Mouse (Mus musculus): Measurements from ENCODE around the gene Farp1. TPM values are rescaled to one million over a fixed set of nuclear protein-coding genes. Genes with fewer than 3 reads are reported as not detected.

The Farp1 gene
- polyA plus RNA-seq, 1 experiment from 2014 or later: 32.4 TPM

DNA sequence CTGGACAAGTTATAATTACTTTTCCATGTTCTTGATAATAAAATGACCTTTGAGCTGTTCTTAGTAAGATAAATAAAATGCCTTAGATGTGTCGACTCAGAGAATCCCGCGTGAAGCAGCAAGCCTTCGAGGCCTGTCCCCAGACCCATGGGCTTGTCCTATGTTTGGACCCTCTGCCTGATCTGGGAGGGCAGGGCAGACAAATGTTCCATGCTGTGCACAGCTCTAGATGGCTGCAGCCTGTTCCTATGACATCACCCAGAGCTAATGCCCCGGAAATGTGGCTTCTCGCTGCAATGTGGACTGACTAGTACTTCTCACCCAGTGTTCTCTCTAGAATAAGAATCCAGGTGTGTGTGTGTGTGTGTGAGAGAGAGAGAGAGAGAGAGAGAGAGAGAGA is 229.5 kb downstream of the Farp1 start:
- H3K9me3 ChIP-seq (replicated peaks): no peaks in the 10 kb centered on the region
- H3K4me2 ChIP-seq: no peak overlapping the region
- WGBS: 59% methylated on average over 6 of the region's 6 CpGs
- H3K4me3 ChIP-seq: no peak overlapping the region
- H3K4me1 ChIP-seq (replicated peaks): peaks cover 44% of the 10 kb centered on the region
- no peaks in the 10 kb centered on the region for H3K27me3 ChIP-seq (replicated peaks)
- no peak overlapping the region for H3K9ac ChIP-seq
- peaks cover 47% of the 10 kb centered on the region for H3K36me3 ChIP-seq
- ATAC-seq (ENCODE audit: insufficient number of reproducible peaks, low FRiP score): no peak
- no peak overlapping the region for H3K27ac ChIP-seq (ENCODE audit: poor library complexity, severe bottlenecking)

DNA sequence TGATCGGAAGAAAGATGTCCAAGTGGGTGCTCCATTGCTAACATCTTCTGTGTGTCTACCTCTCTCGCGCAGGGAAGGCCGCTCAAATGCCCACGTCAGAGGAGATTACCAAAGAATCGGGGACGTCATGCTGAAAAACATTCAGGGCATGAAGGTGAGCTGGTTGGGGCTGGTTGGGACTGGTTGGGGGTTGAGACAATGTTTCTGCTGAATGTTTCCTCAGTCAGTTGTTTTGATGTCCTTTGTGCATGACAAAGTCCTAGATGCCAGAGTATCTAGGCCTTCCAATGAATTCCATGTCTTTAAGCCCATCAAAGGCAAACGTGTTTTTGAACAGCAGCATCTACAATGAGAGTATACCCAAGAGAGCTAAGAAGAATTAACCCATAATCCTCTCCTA is 232.8 kb downstream of the Farp1 start:
- Histone ChIP-seq H3K9me3 (replicated peaks) (no peaks in the 10 kb centered on the region), H3K9ac (no peak overlapping the region), H3K4me1 (replicated peaks) (peaks cover 45% of the 10 kb centered on the region), H3K36me3 (peaks cover 63% of the 10 kb centered on the region), H3K4me2 (no peak overlapping the region), H3K4me3 (no peak overlapping the region), H3K27me3 (replicated peaks) (no peaks in the 10 kb centered on the region), H3K27ac (ENCODE audit: poor library complexity, severe bottlenecking) (no peak overlapping the region)
- ATAC-seq (ENCODE audit: insufficient number of reproducible peaks, low FRiP score): no peak
- 82% methylated on average over 8 of the region's 8 CpGs for WGBS

DNA sequence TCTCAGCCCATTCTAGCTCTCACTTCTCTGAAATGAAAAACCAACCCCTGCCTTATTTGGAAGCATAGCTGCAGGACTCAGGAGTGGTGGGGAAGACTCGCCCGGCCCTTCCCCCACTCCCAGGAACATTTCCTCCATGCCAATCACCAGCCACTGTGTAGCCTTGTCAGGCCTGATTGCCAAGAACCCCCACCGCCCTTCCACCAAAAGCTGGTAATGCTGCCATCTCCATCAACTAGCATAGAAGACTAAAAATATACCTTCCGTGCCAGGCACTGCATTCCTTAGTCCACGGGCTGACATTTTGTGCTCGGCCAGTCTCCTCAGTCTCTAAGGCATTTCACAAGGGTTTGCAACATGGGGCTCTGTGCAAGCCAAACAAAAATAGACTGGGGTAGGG is 235.5 kb downstream of the Farp1 start:
- no peaks in the 10 kb centered on the region for H3K9me3 ChIP-seq (replicated peaks)
- H3K27me3 ChIP-seq (replicated peaks): no peaks in the 10 kb centered on the region
- peaks cover 27% of the 10 kb centered on the region for H3K4me1 ChIP-seq (replicated peaks)
- H3K36me3 ChIP-seq: peaks cover 73% of the 10 kb centered on the region
- ATAC-seq (ENCODE audit: insufficient number of reproducible peaks, low FRiP score): peak; percentile 35; the same call in 1 of the 2 replicates
- H3K27ac ChIP-seq (ENCODE audit: poor library complexity, severe bottlenecking): peak overlapping the region; percentile 76
- H3K9ac ChIP-seq: peak overlapping the region; percentile 3; the same call in 1 of the 2 replicates
- peak overlapping the region; percentile 13; the same call in 1 of the 2 replicates for H3K4me2 ChIP-seq
- 43% methylated on average over 6 of the region's 6 CpGs for WGBS
- H3K4me3 ChIP-seq: no peak overlapping the region

DNA sequence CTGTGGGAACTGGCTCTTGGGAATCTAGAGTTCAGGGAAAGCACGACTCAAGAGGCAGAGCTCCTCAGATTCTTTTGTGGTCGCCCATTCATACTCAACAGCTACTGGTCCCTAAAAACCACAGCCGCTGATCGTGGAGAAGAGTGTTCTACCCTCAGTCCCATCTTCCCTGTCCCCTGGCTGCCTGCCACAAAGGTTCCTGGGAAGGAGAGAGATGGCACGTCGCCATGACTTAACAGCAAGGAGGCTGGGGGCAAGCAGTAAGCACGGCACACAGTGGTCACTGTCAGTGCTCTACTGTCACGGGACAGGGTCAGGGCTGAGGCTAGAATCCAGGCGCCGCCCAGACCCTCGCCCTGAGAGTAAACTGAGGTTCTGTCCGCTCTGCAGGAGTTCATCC is 240.0 kb downstream of the Farp1 start:
- WGBS: 81% methylated on average over 12 of the region's 12 CpGs
- no peak for ATAC-seq (ENCODE audit: insufficient number of reproducible peaks, low FRiP score)
- Histone ChIP-seq H3K4me2 (no peak overlapping the region), H3K27ac (ENCODE audit: poor library complexity, severe bottlenecking) (no peak overlapping the region), H3K27me3 (replicated peaks) (no peaks in the 10 kb centered on the region), H3K9ac (no peak overlapping the region), H3K36me3 (peaks cover 86% of the 10 kb centered on the region), H3K9me3 (replicated peaks) (no peaks in the 10 kb centered on the region), H3K4me1 (replicated peaks) (peaks cover 11% of the 10 kb centered on the region), H3K4me3 (no peak overlapping the region)

DNA sequence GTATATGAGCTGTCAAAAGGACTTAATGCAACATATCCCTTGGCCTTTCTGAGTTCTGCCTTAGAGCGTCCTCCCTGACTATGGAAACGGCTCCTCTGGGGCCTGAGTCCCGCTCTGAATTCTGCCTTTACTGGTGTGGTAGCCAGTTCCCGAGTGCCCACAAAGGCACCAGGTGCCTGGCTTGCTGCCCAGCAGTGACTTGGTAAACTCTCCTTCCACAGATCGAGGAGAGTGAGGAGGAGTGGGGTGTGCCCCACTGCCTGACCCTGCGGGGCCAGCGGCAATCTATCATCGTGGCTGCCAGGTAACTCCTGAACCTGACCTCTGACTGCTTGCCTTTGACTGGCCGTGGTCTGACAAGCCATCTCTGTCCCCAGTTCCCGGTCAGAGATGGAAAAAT is 241.0 kb downstream of the Farp1 start:
- WGBS: 79% methylated on average over 10 of the region's 10 CpGs
- H3K27me3 ChIP-seq (replicated peaks): no peaks in the 10 kb centered on the region
- H3K9me3 ChIP-seq (replicated peaks): no peaks in the 10 kb centered on the region
- no peak overlapping the region for H3K9ac ChIP-seq
- H3K4me1 ChIP-seq (replicated peaks): peaks cover 7% of the 10 kb centered on the region
- H3K36me3 ChIP-seq: peaks cover 88% of the 10 kb centered on the region
- no peak overlapping the region for H3K27ac ChIP-seq (ENCODE audit: poor library complexity, severe bottlenecking)
- H3K4me2 ChIP-seq: no peak overlapping the region
- H3K4me3 ChIP-seq: no peak overlapping the region
- ATAC-seq (ENCODE audit: insufficient number of reproducible peaks, low FRiP score): no peak

DNA sequence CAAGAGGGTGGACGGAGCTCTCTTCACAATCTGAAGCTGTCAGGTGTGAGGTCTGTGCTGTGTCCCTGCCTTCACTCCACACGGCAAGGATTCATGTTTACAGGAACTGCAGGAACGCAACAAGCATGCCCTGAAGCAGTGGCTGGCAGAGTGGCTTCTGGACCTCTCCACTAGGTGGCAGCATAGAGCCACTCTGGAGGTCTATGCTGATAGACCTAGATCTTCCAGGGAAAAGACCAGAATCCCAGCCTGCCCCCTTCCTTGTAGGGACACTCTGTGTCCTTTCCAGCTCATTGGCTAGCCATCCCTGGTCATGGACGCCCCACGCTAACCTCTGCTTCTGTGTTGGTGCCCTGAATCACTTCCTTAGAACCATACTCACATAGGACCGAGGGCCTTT is 244.1 kb downstream of the Farp1 start:
- H3K9ac ChIP-seq: no peak overlapping the region
- H3K4me2 ChIP-seq: no peak overlapping the region
- H3K9me3 ChIP-seq (replicated peaks): no peaks in the 10 kb centered on the region
- H3K4me1 ChIP-seq (replicated peaks): peaks cover 12% of the 10 kb centered on the region
- no peak overlapping the region for H3K27ac ChIP-seq (ENCODE audit: poor library complexity, severe bottlenecking)
- WGBS: 25% methylated on average over 6 of the region's 6 CpGs
- H3K4me3 ChIP-seq: no peak overlapping the region
- peak; percentile 55 for ATAC-seq (ENCODE audit: insufficient number of reproducible peaks, low FRiP score)
- H3K27me3 ChIP-seq (replicated peaks): no peaks in the 10 kb centered on the region
- H3K36me3 ChIP-seq: peaks cover 86% of the 10 kb centered on the region

DNA sequence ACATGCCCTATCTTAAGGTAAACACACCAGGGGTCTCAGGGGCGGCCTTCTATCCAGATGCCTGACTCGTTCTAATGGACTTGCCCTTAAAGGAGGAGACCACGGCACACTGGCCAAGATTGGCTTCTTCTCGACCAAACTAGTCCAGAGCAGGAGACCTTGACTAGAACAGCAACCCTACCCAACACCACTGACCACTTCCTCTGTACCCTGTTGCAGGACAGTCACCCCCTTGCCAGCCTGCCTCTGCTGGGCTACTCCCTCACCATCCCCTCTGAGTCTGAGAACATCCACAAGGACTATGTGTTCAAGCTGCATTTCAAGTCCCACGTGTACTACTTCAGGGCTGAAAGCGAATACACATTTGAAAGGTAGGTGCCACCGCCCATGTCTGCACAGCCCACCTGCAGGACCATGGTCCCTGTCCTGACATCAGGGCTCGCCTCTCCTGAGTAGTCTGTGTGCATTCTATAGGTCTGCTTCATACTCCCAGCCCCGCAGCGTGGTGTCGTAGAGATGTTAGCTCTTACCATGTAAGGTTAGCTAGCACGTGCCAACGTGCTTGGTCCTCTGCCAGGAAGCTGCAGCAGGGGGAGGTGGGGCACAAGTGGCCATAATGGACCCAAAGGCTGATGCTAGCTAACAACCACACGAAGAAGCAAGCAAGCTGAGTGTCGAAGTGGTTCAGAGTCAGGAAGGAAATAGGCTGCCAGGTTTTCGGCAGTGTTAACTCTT is 245.8 kb downstream of the Farp1 start:
- ATAC-seq (ENCODE audit: insufficient number of reproducible peaks, low FRiP score): no peak
- Histone ChIP-seq H3K36me3 (peaks cover 87% of the 10 kb centered on the region), H3K27ac (ENCODE audit: poor library complexity, severe bottlenecking) (peak overlapping the region; percentile 29)

DNA sequence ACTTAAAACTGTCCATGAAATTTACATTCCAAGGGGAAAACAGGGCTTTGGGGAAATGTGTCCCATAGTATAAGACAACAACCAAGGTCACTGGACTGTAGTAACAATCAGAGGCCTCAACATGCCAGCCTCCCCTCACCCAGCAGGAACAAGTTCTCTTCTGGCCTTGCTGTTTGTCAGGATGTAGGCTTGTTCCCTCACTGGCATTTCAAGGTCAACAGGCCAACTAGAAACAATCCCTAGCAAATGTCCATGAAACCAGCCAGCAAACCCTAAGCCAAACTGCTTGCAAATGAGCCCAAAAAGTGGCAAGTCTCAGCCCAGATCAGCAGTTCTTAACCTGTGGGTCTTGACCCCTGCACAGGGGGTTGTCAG is 246.3 kb downstream of the Farp1 start:
- no peak overlapping the region for H3K4me3 ChIP-seq
- no peak for ATAC-seq (ENCODE audit: insufficient number of reproducible peaks, low FRiP score)
- H3K9me3 ChIP-seq (replicated peaks): no peaks in the 10 kb centered on the region
- H3K4me2 ChIP-seq: no peak overlapping the region
- H3K36me3 ChIP-seq: peaks cover 87% of the 10 kb centered on the region
- no peaks in the 10 kb centered on the region for H3K27me3 ChIP-seq (replicated peaks)
- H3K4me1 ChIP-seq (replicated peaks): peaks cover 12% of the 10 kb centered on the region
- H3K9ac ChIP-seq: no peak overlapping the region; the same call in 1 of the 2 replicates
- H3K27ac ChIP-seq (ENCODE audit: poor library complexity, severe bottlenecking): peak overlapping the region; percentile 29; the same call in 1 of the 2 replicates

More for the DNA sequence above, 245.8 kb downstream of the Farp1 start:
- Histone ChIP-seq H3K27me3 (replicated peaks) (no peaks in the 10 kb centered on the region), H3K9me3 (replicated peaks) (no peaks in the 10 kb centered on the region), H3K4me2 (no peak overlapping the region), H3K9ac (no peak overlapping the region; the same call in 1 of the 2 replicates), H3K4me3 (no peak overlapping the region), H3K4me1 (replicated peaks) (peaks cover 12% of the 10 kb centered on the region)
- 73% methylated on average over 16 of the region's 16 CpGs for WGBS

DNA sequence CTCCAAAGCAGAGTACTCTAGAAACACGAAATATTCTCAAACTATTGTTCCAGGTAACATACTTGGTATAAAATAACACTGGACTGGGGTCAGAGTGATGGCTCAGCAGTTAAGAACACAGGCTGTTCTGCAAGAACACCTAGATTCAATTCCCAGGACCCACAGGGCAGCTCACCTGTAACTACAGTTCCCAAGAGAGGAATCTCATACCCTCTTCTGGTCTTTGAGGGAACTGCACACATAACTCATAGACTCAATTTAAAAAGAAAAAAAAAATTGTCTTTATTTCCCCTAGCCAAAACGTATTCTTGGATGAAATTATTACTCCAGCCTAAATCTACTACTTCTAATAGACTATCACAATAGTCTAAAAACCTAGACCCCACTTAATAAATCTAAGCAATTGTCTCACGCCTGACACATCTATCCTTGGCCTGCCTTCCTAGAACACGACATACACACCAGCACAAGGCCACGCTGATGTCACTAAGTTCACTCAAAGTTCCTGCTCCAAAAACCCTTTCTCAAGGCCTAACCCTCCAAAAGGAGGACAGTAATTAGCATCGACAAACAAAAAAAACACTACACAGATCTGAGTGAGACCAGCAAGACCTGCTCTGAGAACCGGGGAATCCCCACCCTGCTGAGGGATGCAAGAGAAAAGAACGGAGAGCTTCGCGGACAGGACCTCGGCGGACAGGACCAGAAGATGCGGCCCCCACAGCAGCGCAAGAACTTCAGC is 250.6 kb downstream of the Farp1 start:
- Histone ChIP-seq H3K9ac (no peak overlapping the region), H3K9me3 (replicated peaks) (no peaks in the 10 kb centered on the region), H3K4me1 (replicated peaks) (peaks cover 18% of the 10 kb centered on the region), H3K27ac (ENCODE audit: poor library complexity, severe bottlenecking) (no peak overlapping the region), H3K27me3 (replicated peaks) (no peaks in the 10 kb centered on the region), H3K36me3 (peaks cover 82% of the 10 kb centered on the region), H3K4me3 (no peak overlapping the region), H3K4me2 (no peak overlapping the region)
- WGBS: 92% methylated on average over 14 of the region's 14 CpGs
- no peak for ATAC-seq (ENCODE audit: insufficient number of reproducible peaks, low FRiP score)

DNA sequence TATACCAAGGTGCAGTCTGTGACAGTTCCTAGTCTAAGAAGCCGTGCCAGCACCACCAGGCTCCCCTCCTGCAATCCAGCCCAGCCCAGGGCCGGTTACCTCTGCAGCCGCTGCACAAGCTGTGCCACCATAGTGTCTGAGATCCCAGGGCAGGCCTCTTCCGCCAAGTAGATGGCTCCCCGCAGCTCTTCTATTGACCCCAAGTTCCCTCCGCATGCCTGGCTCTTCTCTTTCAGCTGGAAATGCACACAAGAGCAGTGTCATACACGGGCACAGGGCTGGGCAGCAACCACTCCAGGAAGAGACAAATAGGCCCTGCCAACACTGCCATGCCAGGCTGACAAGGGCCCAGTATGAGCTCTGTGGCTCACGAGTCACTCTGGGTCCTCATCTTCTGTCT is 256.9 kb downstream of the Farp1 start:
- Histone ChIP-seq H3K4me3 (no peak overlapping the region), H3K4me1 (replicated peaks) (peaks cover 25% of the 10 kb centered on the region), H3K9me3 (replicated peaks) (no peaks in the 10 kb centered on the region), H3K27ac (ENCODE audit: poor library complexity, severe bottlenecking) (no peak overlapping the region), H3K27me3 (replicated peaks) (no peaks in the 10 kb centered on the region), H3K36me3 (peaks cover 83% of the 10 kb centered on the region), H3K9ac (no peak overlapping the region), H3K4me2 (no peak overlapping the region)
- 92% methylated on average over 8 of the region's 8 CpGs for WGBS
- ATAC-seq (ENCODE audit: insufficient number of reproducible peaks, low FRiP score): no peak

DNA sequence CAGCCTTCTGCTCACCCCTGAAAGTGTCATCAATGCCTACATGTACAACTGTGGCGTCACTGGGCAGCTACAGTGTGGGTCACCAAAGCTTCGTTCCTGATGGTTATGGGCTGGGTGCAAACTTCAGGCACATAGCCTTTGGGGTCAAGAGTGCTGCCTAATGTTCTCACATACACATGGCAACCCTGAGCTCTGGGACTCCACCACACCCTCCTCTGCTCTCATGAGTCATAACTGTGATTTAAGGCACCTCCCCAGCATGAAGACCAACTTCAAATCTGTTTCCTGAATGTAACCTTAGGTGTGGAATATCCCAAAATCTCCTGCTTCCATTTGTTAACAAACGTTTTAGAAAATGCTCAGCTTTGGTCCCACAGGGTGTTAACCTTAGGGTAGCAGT is 257.4 kb downstream of the Farp1 start:
- no peak overlapping the region for H3K27ac ChIP-seq (ENCODE audit: poor library complexity, severe bottlenecking)
- 93% methylated on average over 3 of the region's 3 CpGs for whole genome bisulfite sequencing
- H3K4me3 ChIP-seq: no peak overlapping the region
- peaks cover 83% of the 10 kb centered on the region for H3K36me3 ChIP-seq
- no peaks in the 10 kb centered on the region for H3K9me3 ChIP-seq (replicated peaks)
- no peak overlapping the region for H3K4me2 ChIP-seq
- no peak overlapping the region for H3K9ac ChIP-seq
- H3K27me3 ChIP-seq (replicated peaks): no peaks in the 10 kb centered on the region
- no peak for ATAC-seq (ENCODE audit: insufficient number of reproducible peaks, low FRiP score)
- peaks cover 25% of the 10 kb centered on the region for H3K4me1 ChIP-seq (replicated peaks)

All from heart, embryonic 12.5 days (tissue).